Mouse (Mus musculus) adipocyte (in vitro differentiated cells): ENCODE data around the gene AC192777.2.
"Not testable (repeated sequence)": the region's sequence is repeated elsewhere in the genome, so short reads cannot be mapped to it uniquely, and the experiment has no call there.

ENCODE experiments used
- DNase-seq: peaks from one replicate; pipeline ENCODE4 v3.0.0-alpha.2; 2016; ENCODE audit warnings: low spot score

Gene AC192777.2

DNA sequence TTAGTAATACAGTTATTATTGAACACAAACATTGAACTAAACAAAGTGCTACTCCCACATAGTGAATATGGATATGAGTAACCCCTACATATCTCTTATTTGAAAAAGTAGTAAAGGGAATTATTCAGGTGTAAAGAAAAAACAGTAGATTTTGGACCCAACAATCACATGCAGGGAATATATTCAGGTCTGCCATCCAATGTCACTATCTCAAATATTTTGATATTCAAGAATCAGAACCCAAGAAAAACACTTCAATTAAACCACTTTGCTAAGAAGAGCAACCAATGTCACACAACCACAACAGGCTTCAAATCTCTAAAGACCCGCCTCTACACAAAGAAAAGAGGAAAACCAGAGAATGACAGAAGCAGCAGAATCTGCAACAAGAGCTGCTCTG lies at the start of gene AC192777.2:
TSS of gene AC192777.2 (plus strand) at position 301 of the 400 bp plus-strand sequence.
- not testable (repeated sequence) for DNase-seq

DNA sequence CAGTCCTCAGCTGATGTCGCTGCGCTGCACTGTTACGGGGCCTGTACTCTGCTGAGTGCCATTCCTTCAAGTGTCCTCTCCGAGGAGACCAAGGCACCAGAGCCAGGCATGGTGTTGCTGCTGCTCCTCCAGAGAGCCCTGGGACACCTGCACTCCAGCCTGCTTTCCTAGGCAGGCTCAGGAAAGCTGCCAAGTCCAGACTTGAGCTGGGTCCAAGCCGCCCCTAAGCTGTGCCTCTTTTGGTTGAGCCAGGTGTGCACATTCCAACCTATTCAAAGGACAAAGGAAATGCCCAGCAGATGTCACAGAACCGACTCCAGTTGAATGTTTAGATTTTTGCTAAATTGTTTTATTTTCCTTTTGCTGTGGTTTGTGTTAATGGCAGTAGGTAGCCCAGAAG lies 20.9 kb downstream of the AC192777.2 start:
- DNase-seq, result not testable (repeated sequence)

DNA sequence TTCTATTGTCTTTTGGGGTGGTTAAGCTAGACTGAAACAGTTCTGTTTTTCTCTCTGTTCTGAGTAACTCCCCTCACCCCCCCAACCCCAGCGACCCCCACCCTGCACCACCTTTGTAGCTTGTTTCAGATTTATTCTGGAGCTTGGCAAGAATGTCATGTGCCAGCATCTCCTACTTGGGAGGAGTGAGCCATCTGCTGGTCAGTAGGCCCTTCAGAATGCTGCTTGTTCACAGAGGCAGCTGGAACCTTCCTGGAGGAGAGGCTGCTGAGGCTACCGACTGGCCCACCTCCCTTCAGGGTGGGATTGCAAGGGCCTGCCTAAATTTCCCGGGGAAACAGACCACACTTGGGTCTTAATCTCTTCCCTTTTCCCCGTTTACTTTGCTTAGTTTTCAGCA lies 21.6 kb downstream of the AC192777.2 start:
- not testable (repeated sequence) for DNase-seq
